Mouse (Mus musculus): ENCODE results near the gene Sort1.

DNA sequence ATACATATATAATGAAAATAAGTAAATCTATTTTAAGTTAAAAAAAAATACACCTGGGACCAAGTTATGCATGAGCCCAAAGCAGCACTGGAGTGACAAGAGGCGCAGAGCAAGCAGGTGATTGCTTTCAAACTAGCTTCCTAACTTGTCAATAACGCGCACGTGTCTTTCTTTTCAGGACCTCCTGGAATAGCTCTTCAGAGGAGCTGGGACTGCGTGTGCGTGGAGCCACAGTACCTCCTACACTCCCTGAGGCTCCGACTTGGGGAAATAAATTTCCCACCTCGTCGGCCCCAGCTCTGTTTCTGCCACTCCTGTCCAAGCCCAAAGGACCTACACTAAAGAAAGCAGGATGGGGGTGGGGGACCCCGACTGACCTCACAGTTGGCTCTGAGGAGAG is 73.2 kb downstream of the Sort1 start:
- TF ChIP-seq POLR2A (IDR thresholded peaks at IDR 0.05; ENCODE audit: insufficient read depth, low read depth, low read length) = no peak
- no peak for TF ChIP-seq CTCF (IDR thresholded peaks at IDR 0.05; ENCODE audit: insufficient read depth, low read depth, low read length)

All from olfactory bulb, adult 2 months (tissue).